Mouse (Mus musculus): ENCODE results near the gene Vmn2r46. TPM values are rescaled to one million over a fixed set of nuclear protein-coding genes. Genes with fewer than 3 reads are reported as not detected.
"Not testable (repeated sequence)": the region's sequence is repeated elsewhere in the genome, so short reads cannot be mapped to it uniquely, and the experiment has no call there.

Gene Vmn2r46
- total RNA-seq (2022) = under 1 TPM in 1 of 4 experiments, not detected in 3; 0.11 TPM

DNA sequence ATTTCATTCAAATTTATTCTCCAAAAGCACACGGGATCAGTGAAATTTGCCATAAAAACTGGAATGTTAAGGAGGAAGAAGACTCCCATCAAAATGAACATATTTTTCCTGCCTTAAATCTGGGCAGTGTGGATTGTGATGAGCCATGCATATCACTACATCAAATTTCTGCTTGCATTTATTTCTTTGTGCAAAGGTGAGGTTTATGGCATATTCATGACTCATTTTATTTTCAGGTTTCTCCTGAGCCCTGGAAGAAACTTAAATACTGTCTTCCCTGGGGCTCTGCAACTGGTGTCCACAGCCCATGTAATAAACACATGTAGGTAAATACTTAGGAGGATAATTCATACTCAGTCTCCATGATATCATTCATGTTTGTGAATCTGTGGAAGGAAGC, at the start of gene Vmn2r46:
TSS of gene Vmn2r46 (minus strand) at position 101 of the 400 bp plus-strand sequence.
- DNase-seq (ENCODE audit: low spot score) = not testable (repeated sequence)

Other genes starting within 250 kb of the Vmn2r46 start
- not detected for gene Vmn2r47, start 70.8 kb upstream of the Vmn2r46 start, total RNA-seq (2022)
- gene Vmn2r48, start 183.0 kb upstream of the Vmn2r46 start, total RNA-seq (2022) = not detected
- gene Vmn2r49, start 221.7 kb upstream of the Vmn2r46 start, total RNA-seq (2022) = not detected

Data from heart, adult 8-10 months (tissue).